In genomic region chr2:34750245-34750644, GRCm38 (mm10) we compare ENCODE assay signal across 21 mouse cellular contexts.
"Had no signal": no experiment of that assay in that cellular context is flagged by ENCODE, and none has a peak within 500 bp of the region (broad histone marks: within the 10 kb centered on the region; RNA-seq: fewer than 3 reads in every experiment).

No protein-coding gene starts in this region.

- ATAC-seq: intestine, postnatal 0 days; lung, postnatal 0 days; midbrain, embryonic 13.5 days; midbrain, embryonic 16.5 days had no signal

- H3K4me2 ChIP-seq: limb, embryonic 13.5 days; lung, embryonic 14.5 days; midbrain, embryonic 13.5 days; neural tube, embryonic 13.5 days; stomach, embryonic 15.5 days had no signal

- H3K4me3 ChIP-seq: layer of hippocampus, adult 2 months; limb, embryonic 10.5 days; limb, embryonic 13.5 days; midbrain, embryonic 10.5 days; midbrain, embryonic 13.5 days; myocyte; neural tube, embryonic 13.5 days; stomach, embryonic 15.5 days had no signal

- H3K27ac ChIP-seq: kidney, postnatal 0 days; layer of hippocampus, adult 2 months; limb, embryonic 10.5 days; limb, embryonic 13.5 days; macrophage; midbrain, embryonic 10.5 days; midbrain, embryonic 13.5 days; neural tube, embryonic 13.5 days; stomach, embryonic 15.5 days had no signal

- H3K36me3 ChIP-seq: limb, embryonic 13.5 days; stomach, embryonic 15.5 days had no signal

- DNase-seq: kidney, adult 2 months; kidney, postnatal 25 days; layer of hippocampus, adult 9-11 months; lung, embryonic 14.5 days; retina, postnatal 1 day; right cerebral cortex, postnatal 25 days; spleen, adult 18-20 months; thymus, postnatal 4 days had no signal

- H3K27me3 ChIP-seq: limb, embryonic 13.5 days; midbrain, embryonic 13.5 days; neural tube, embryonic 13.5 days; stomach, embryonic 15.5 days had no signal

- H3K9ac ChIP-seq: limb, embryonic 13.5 days; lung, embryonic 14.5 days; midbrain, embryonic 13.5 days; neural tube, embryonic 13.5 days; stomach, embryonic 15.5 days had no signal

- H3K9me3 ChIP-seq: limb, embryonic 10.5 days; limb, embryonic 13.5 days; midbrain, embryonic 10.5 days; midbrain, embryonic 13.5 days; neural tube, embryonic 13.5 days; stomach, embryonic 15.5 days had no signal
